Mouse (Mus musculus): ENCODE results near the gene Pde6c. TPM values are rescaled to one million over a fixed set of nuclear protein-coding genes. Genes with fewer than 3 reads are reported as not detected.

Pde6c gene
- total RNA-seq, 1 experiment from 2014 or later, result not detected

DNA sequence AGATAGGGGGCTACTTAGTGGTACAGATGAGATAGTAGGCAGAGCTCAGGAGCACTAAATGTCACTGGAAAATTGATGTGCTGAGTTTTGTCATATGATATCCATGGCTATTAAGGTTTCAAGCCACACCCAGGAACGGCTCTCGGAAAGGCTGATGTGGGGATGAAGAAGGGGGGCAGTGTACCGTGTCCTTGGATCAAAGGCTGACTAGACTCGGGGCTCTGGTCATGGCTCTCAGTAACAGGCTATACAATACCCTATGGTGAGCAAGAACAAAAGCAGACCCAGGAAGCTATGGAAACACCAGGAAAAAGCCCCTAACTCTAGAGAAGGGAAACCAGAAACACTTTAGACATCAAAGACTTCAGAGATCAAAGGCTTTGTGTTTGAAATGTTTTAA lies 99.9 kb downstream of the Pde6c start:
- no peak for ATAC-seq (replicated peaks; ENCODE audit: low read depth, poor library complexity, severe bottlenecking)

Other genes starting within 250 kb of the Pde6c start
- 4.0 and 5.3 TPM in 2 replicates for gene Myof, start 89.2 kb upstream of the Pde6c start, total RNA-seq (2017)
- gene Cep55, start 77.8 kb upstream of the Pde6c start, total RNA-seq (2017), result 42.0 and 48.3 TPM in 2 replicates
- 0.23 and 1.2 TPM in 2 replicates for gene Ffar4, start 35.7 kb upstream of the Pde6c start, total RNA-seq (2017)
- gene Rbp4, start 7.5 kb upstream of the Pde6c start, total RNA-seq (2017), result not detected in 2 replicates
- gene Fra10ac1, start 91.4 kb downstream of the Pde6c start, total RNA-seq (2017), result 45.1 and 46.3 TPM in 2 replicates
- gene Lgi1, start 131.8 kb downstream of the Pde6c start, total RNA-seq (2017), result not detected in 2 replicates

All from common myeloid progenitor, adult 5-6 weeks (primary cell).